Mouse (Mus musculus) megakaryocyte, adult 5-6 weeks (primary cell): ENCODE results near the gene Slco2a1. TPM values are rescaled to one million over a fixed set of nuclear protein-coding genes. Genes with fewer than 3 reads are reported as not detected.

Experiments used
- ATAC-seq: 2 replicates; pipeline ENCODE4 v1.8.0; 2016; ENCODE audit warnings: mild to moderate bottlenecking, inconsistent platforms; ENCODE audit not compliant: poor library complexity, severe bottlenecking
- total RNA-seq, 2 experiments: library from RNA; stranded (forward) in 1 of 2; stranded (reverse) in 1 of 2; fragments of 153-499, 151-499 nt in 1 of 2; fragments of 221-1000, 200-1000 nt in 1 of 2; gene quantifications; 2 replicates each; pipeline versions ENCODE4 v1.2.3 to v1.2.4; 2015 to 2017

The Slco2a1 gene
- total RNA-seq, 2 experiments from 2014 or later, result not detected

GRCm38 (mm10) chr9:103080211-103080610 is 91.7 kb downstream of the Slco2a1 start:
- no peak for ATAC-seq

GRCm38 (mm10) chr9:103082246-103082975 is 93.9 kb downstream of the Slco2a1 start:
- no peak for ATAC-seq

DNA sequence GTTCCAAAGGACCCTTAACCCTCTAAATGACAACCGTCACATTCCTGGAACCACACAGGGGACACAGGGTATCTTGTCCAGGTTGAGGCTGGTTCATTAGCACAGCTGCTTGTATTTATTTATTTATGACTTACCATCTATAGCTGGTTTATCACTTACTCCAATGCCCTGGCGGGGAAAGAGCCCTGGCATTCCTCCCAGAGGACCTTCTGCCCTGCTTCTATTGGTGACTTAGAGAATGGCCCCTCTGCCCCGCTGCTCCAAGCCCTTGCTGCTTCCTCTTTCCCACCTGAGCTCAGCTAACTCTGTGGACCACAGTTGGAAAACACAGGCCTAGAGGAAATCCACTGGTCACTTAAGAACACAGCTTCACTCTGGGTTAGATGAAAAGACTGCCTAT is 94.9 kb downstream of the Slco2a1 start:
- ATAC-seq, result no peak

DNA sequence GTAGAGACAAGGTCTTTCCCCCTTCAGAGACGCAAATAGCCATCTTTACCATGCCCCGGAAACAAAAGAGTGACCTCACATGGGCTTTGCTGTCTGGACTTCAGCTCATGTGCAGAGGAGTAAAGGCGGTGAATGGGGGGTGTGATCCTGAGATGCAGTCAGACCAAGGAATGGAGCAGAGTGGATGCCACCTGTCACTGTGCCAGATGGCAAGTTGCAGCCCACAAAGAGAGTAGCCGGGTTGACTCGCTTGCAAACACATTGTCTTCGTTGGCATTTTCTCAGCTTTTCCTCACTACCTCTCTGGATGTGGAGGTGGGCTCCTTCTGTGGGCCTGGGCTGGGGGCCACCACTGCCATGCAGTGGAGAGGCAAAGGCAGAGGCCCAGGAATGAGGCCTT is 98.2 kb downstream of the Slco2a1 start:
- ATAC-seq, result no peak

DNA sequence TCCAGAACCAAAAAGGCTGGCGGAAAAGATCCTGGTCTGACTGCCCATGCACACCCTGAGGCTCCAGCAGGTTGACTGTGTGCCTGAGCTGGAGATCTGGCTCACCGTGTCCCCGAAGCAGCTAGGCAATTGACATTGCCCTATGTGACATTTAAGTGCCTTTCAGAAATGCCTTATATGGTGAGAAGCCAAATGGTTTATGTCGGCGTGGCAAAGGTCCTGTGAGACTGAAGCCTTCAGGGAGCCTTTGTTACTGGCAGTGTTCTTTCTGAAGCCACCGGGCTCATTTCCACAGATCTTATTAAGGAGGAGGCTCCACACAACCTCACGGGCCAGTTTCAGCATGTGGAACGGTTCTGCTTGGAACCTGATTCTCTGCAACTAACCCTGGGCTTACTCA is 98.8 kb downstream of the Slco2a1 start:
- no peak for ATAC-seq

DNA sequence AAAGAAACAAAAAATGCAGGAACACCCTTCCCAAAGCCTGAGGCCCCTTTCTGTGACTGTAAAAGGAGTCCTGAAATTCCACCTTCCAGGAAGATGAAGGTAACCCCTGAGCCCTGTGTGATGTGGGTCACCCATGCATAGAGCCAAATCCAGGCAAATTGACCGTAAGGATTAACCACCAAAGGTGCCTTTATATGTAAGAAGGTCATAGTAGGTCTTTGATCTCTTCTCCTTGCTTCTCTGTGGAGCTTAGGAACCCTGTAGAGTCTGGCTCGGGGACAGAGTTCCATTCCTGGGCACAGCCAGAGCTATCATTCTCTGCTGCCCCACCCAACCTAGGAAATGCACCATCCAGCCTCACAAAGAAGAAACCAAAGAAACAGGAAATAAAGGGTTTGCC is 100.1 kb downstream of the Slco2a1 start:
- ATAC-seq, result no peak

- ATAC-seq, result no peak
Observed at GRCm38 (mm10) chr9:103090116-103090875, 101.8 kb downstream of the Slco2a1 start.

GRCm38 (mm10) chr9:103091039-103091883 is 102.7 kb downstream of the Slco2a1 start:
- no peak for ATAC-seq

GRCm38 (mm10) chr9:103092248-103092647 is 103.7 kb downstream of the Slco2a1 start:
- ATAC-seq, result peak; percentile 100

DNA sequence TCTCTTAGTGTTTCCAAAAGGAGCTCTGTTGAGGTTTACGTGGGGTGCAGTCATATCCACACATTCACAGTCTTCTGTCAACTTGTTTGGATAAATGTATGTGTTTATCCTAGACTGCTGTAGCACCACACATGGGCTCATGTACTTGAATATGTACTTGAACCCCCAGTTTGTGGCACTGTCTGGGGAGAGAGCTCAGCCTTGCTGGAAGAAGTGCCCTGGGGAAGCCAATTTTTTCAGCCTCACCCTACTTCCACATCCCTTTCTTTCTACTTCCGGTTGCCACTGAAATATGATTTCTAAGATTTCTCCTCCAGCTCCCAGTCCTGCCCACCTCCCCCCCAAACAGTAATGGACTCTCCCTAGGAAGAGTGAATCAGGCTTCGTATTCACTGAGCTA is 105.2 kb downstream of the Slco2a1 start:
- no peak for ATAC-seq

- ATAC-seq, result peak; percentile 59
Observed at GRCm38 (mm10) chr9:103108341-103108798, 119.9 kb downstream of the Slco2a1 start.

GRCm38 (mm10) chr9:103108943-103109670 is 120.6 kb downstream of the Slco2a1 start:
- peak; percentile 17; the same call in 1 of the 2 replicates for ATAC-seq

- ATAC-seq, result no peak
Observed at GRCm38 (mm10) chr9:103109911-103110310, 121.4 kb downstream of the Slco2a1 start.

- ATAC-seq, result peak; percentile 14; the same call in 1 of the 2 replicates
Observed at GRCm38 (mm10) chr9:103110727-103111501, 122.4 kb downstream of the Slco2a1 start.

GRCm38 (mm10) chr9:103111621-103112470 is 123.3 kb downstream of the Slco2a1 start, which contains the start of gene Rab6b:
Gene Rab6b (plus strand): TSS chr9:103111787.
- ATAC-seq, result peak; percentile 50

- no peak for ATAC-seq
Observed at GRCm38 (mm10) chr9:103112471-103113271, 124.2 kb downstream of the Slco2a1 start.

DNA sequence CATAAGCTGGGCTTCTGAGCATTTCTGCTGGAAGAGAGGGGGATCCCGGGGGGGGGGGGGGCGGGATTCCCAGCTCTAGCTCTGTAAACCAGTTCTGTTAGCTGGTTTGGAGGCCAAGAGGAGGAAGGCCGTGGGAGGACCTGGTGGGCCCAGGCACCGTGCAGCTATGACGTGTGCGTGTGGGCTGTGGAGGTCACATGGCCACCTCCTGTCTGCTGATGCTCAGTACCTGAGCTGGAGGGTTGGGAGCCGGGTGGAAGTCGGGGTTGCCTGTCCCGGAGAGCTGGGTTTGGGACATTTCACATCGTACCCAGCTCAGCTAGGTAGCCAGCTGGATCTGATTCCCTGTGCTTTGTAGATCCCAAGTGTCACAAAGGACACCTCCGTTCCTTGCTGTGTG is 124.8 kb downstream of the Slco2a1 start:
- no peak for ATAC-seq

- ATAC-seq, result no peak
Observed at GRCm38 (mm10) chr9:103114326-103114725, 125.8 kb downstream of the Slco2a1 start.
